9 mouse cellular contexts compared by ENCODE assay signal in the genomic region with DNA sequence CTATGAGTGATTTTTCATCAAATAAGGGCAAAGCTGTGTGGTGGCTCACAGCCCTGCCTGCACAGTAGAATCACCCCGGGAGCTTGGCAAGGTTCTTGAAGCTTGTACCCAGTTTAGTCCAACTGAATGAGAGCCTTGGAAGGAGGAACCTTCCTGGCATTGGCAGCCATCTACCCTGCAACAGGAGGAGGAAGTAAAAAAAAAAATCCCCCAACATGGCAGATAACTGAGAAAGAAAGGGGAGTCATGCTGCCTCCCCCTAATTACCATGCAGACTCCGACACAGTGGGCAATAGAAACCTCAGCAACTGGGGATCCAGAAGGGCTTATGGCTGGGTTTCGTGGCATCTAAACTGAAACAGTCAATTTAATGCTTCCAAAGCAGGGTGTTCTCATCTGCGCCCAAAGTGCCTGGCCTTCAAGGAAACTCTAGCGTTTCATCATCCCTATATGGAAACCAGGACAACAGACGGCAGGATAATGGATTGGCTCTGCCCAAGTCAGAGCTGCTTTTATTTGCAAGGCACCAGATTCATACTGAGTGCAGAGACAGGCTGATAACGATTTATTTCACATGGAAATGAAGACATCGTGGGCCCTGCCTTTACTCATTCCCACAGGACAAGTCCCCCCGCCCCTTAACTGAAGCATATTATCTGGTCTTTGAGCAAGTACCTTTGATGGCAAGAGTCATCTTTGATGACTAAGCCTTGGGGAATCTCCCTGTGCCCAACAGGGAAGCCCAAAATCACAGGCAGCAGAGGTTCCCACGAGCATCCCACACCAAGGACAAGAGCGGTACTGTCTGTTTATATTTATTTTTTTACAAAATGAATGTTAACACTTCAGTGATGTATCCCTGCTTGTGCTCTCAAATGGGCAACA. TPM values are rescaled to one million over a fixed set of nuclear protein-coding genes. Genes with fewer than 3 reads are reported as not detected.
DNase-seq lines count a peak whose midpoint lies in the region; ATAC-seq and TF ChIP-seq lines count a peak whose summit lies in the region.
"Had no signal": no experiment of that assay in that cellular context is flagged by ENCODE, and none has a peak within 500 bp of the region (broad histone marks: within the 10 kb centered on the region; RNA-seq: fewer than 3 reads in every experiment).

No protein-coding gene starts in this region.

- no peak; the same call in 1 of the 2 replicates for ATAC-seq in embryonic facial prominence, embryonic 14.5 days (ENCODE audit: low read depth)
- no peak for ATAC-seq in megakaryocyte progenitor cell, adult 5-6 weeks (replicated peaks; ENCODE audit: poor library complexity)

- DNase-seq in adrenal gland, postnatal 25 days = peak; percentile 9
- no peak for DNase-seq in adrenal gland, postnatal 10 days
- peak; percentile 17 for DNase-seq in embryonic facial prominence, embryonic 14.5 days (ENCODE audit: low spot score)
- peak; percentile 17 for DNase-seq in left cerebral cortex, adult 11 months (ENCODE audit: low spot score)
- DNase-seq in lung, adult 18-20 months = no peak
- DNase-seq in heart, adult 18-20 months = no peak
- DNase-seq: kidney, adult 2 months had no signal

- no peaks in the 10 kb centered on the region for H3K36me3 ChIP-seq in ES-Bruce4 (ENCODE audit: control insufficient read depth, insufficient read depth, low read length, poor library complexity, severe bottlenecking)
- H3K36me3 ChIP-seq in embryonic facial prominence, embryonic 14.5 days (ENCODE audit: control insufficient read depth, insufficient read depth, low read length) = no peaks in the 10 kb centered on the region

- no peak for TF ChIP-seq CTCF in ES-Bruce4 (IDR thresholded peaks at IDR 0.05; ENCODE audit: low read depth, low read length)

- H3K27ac ChIP-seq in ES-Bruce4 (ENCODE audit: insufficient read depth, low read length) = peak overlapping the region; percentile 17; the same call in 1 of the 2 replicates
- H3K27ac ChIP-seq in embryonic facial prominence, embryonic 14.5 days (replicated peaks; ENCODE audit: low read depth, low read length) = no peak overlapping the region; the same call in 1 of the 2 replicates

- no peaks in the 10 kb centered on the region for H3K9me3 ChIP-seq in ES-Bruce4 (replicated peaks; ENCODE audit: control insufficient read depth, insufficient read depth, low read length, poor library complexity, severe bottlenecking)
- no peaks in the 10 kb centered on the region for H3K9me3 ChIP-seq in embryonic facial prominence, embryonic 14.5 days (ENCODE audit: control insufficient read depth, low read length)

- H3K9ac ChIP-seq in ES-Bruce4 (ENCODE audit: low read depth, poor library complexity, severe bottlenecking) = no peak overlapping the region
- no peak overlapping the region for H3K9ac ChIP-seq in embryonic facial prominence, embryonic 14.5 days (ENCODE audit: low read depth, low read length)

- no peak overlapping the region for H3K4me3 ChIP-seq in ES-Bruce4 (ENCODE audit: low read depth, low read length)
- no peak overlapping the region for H3K4me3 ChIP-seq in embryonic facial prominence, embryonic 14.5 days (ENCODE audit: low read depth, low read length)

- no peak for TF ChIP-seq EP300 in ES-Bruce4 (IDR thresholded peaks at IDR 0.05; ENCODE audit: insufficient read depth, low read depth, low read length)

- H3K4me1 ChIP-seq in ES-Bruce4 (ENCODE audit: control insufficient read depth, insufficient read depth, low read length) = no peaks in the 10 kb centered on the region
- peaks cover 12% of the 10 kb centered on the region; the same call in 1 of the 2 replicates for H3K4me1 ChIP-seq in embryonic facial prominence, embryonic 14.5 days (ENCODE audit: control insufficient read depth, insufficient read depth, low read length)

- no peak for TF ChIP-seq POLR2A in ES-Bruce4 (IDR thresholded peaks at IDR 0.05; ENCODE audit: insufficient read depth, low read length)

- H3K4me2 ChIP-seq in embryonic facial prominence, embryonic 14.5 days (ENCODE audit: low read depth, low read length) = peak overlapping the region; percentile 13; the same call in 1 of the 2 replicates

- WGBS in embryonic facial prominence, embryonic 14.5 days = 48% methylated on average over 11 of the region's 11 CpGs

- H3K27me3 ChIP-seq in ES-Bruce4 (ENCODE audit: control insufficient read depth, insufficient read depth, low read length, poor library complexity, severe bottlenecking) = no peaks in the 10 kb centered on the region
- no peaks in the 10 kb centered on the region for H3K27me3 ChIP-seq in embryonic facial prominence, embryonic 14.5 days (replicated peaks; ENCODE audit: control insufficient read depth, insufficient read depth, low read length)

RNA-seq across cellular contexts. Expression of a gene that starts 52.9 kb away (rescaled TPM):
- total RNA-seq in adrenal gland, postnatal 25 days (2021) = 117 and 131 TPM in 2 replicates
- total RNA-seq in adrenal gland, postnatal 10 days (2021) = 10 to 100 TPM; 49.5 to 83.7 TPM
- 86.2 and 91.1 TPM in 2 replicates for polyA plus RNA-seq in ES-Bruce4 (2011; ENCODE audit: insufficient read depth, insufficient read length, low read depth, missing spikeins)
- polyA plus RNA-seq in embryonic facial prominence, embryonic 14.5 days (2014; fragmentation: Nextera tagmentation; extraction: Ambion mirVana) = 29.7 and 31.7 TPM in 2 replicates
- 41.6 and 43.4 TPM in 2 replicates for total RNA-seq in megakaryocyte progenitor cell, adult 5-6 weeks (2015)
- total RNA-seq in megakaryocyte progenitor cell, adult 5-6 weeks (2017) = 31.7 and 41.7 TPM in 2 replicates
- total RNA-seq in heart, adult 18-20 months (2021) = 10 to 100 TPM; 33.2 to 36.7 TPM

Comparison
In these comparisons a context has a peak if more than half of its experiments do, and no peak if none do; other contexts are left out.
1. DNase-seq: peak in adrenal gland, postnatal 25 days (single experiment), embryonic facial prominence, embryonic 14.5 days (single experiment) and left cerebral cortex, adult 11 months (single experiment); none in adrenal gland, postnatal 10 days (single experiment), lung, adult 18-20 months (0 of 2) and heart, adult 18-20 months (0 of 2).